Mouse (Mus musculus) heart, postnatal 0 days (tissue): ENCODE data around the gene Klhl26.

Experiments used
- CTCF ChIP-seq: IDR thresholded peaks from 2 replicates; pipeline ENCODE4 v1.5.1; 2016; ENCODE audit warnings: antibody characterized with exemption, control low read depth, low read depth
- EP300 ChIP-seq: IDR thresholded peaks from 2 replicates; pipeline ENCODE4 v1.6.1; 2016; ENCODE audit warnings: antibody characterized with exemption, low read depth

GRCm38 (mm10) chr8:70494416-70494945 is 17.7 kb upstream of the Klhl26 start:
- TF ChIP-seq CTCF: no peak
- no peak for TF ChIP-seq EP300
